Mouse (Mus musculus) Patski (cell line): ENCODE measurements at regions not wholly inside any gene's neighbourhood (a gene's known extent, or its start where the extent isn't known, plus 50 kb on each side); places are given as distances from the start of the nearest gene placed in this dataset.
A peak's percentile ranks its signal among the peaks of the same experiment; 100 is the strongest.

Experiments used
- ATAC-seq: fragments of 100-300 bp; one replicate; pipeline ENCODE4 v1.8.0; 2021
- CTCF ChIA-PET: fragments of 350-600 bp; sonication (Branson Sonifier 250); formaldehyde crosslinking; loops from one replicate; lab custom pipeline; 2022; ENCODE audit warnings: inconsistent platforms; lab: Charles Lee
- POLR2A ChIA-PET: fragments of 350-600 bp; sonication (Branson Sonifier 250); formaldehyde crosslinking; loops from one replicate; lab custom pipeline; 2022; ENCODE audit warnings: antibody characterized with exemption, inconsistent platforms; lab: Charles Lee
- DNase-seq: peaks from one replicate; pipeline ENCODE4 v3.0.0-alpha.2; 2011; ENCODE audit warnings: low read depth, low spot score
- H3K27me3 ChIP-seq: fragments of 371-371 bp; one replicate; pipeline ENCODE4 v1.5.1; 2021
- CTCF ChIP-seq: fragments of 100-300 bp; IDR thresholded peaks from one replicate; pipeline ENCODE4 v1.5.1; 2021
- in situ Hi-C: fragments of 300-500 bp; cut with MboI; formaldehyde crosslinking; loops from 3 replicates; pipeline ENCODE4 v1.11.1; 2018; ENCODE audit warnings: low pct_unique_long_range_greater_than_20kb, mixed read lengths

- in situ Hi-C loops, result no loop called here
- H3K27me3 ChIP-seq, result no peaks in the 10 kb centered on the region
- ChIA-PET POLR2A (no interaction called here), CTCF (no interaction called here)
- ATAC-seq, result no peak
- DNase-seq, result no peak
- TF ChIP-seq CTCF, result no peak
Measured at GRCm38 (mm10) chr14:100883115-100883514, 317.0 kb downstream of the Prr30 start.

GRCm38 (mm10) chr14:100880103-100880502 lies 320.0 kb downstream of the Prr30 start:
- POLR2A ChIA-PET, result no interaction called here
- TF ChIP-seq CTCF, result no peak
- in situ Hi-C loops, result no loop called here
- CTCF ChIA-PET, result interaction anchor here (1.6 kb wide), 1 partner anchor 18 kb away, joined by 3 read pairs; no protein-coding TSS in a partner anchor
- peak; percentile 61 for DNase-seq
- ATAC-seq, result peak; percentile 98
- no peaks in the 10 kb centered on the region for H3K27me3 ChIP-seq

GRCm38 (mm10) chr14:100867790-100868189 lies 332.3 kb downstream of the Prr30 start:
- no peak for DNase-seq
- CTCF ChIA-PET, result interaction anchor here (1.4 kb wide), 1 partner anchor 19 kb away, joined by 3 read pairs; no protein-coding TSS in a partner anchor

GRCm38 (mm10) chr14:100864792-100865191 lies 335.3 kb downstream of the Prr30 start:
- H3K27me3 ChIP-seq, result no peaks in the 10 kb centered on the region
- CTCF ChIA-PET, result no interaction called here
- POLR2A ChIA-PET, result no interaction called here
- no peak for TF ChIP-seq CTCF
- ATAC-seq (no peak), DNase-seq (no peak)
- in situ Hi-C loops, result no loop called here

More at GRCm38 (mm10) chr14:100867790-100868189, 332.3 kb downstream of the Prr30 start:
- in situ Hi-C loops, result no loop called here
- no peak for ATAC-seq
- POLR2A ChIA-PET, result no interaction called here
- TF ChIP-seq CTCF, result no peak
- H3K27me3 ChIP-seq, result no peaks in the 10 kb centered on the region

GRCm38 (mm10) chr14:100864164-100864563 lies 336.0 kb downstream of the Prr30 start:
- H3K27me3 ChIP-seq, result no peaks in the 10 kb centered on the region
- DNase-seq (no peak), ATAC-seq (no peak)
- no peak for TF ChIP-seq CTCF
- CTCF ChIA-PET, result no interaction called here
- in situ Hi-C loops, result no loop called here
- POLR2A ChIA-PET, result no interaction called here

GRCm38 (mm10) chr14:100842828-100843227 lies 357.3 kb downstream of the Prr30 start:
- CTCF ChIA-PET, result no interaction called here
- in situ Hi-C loops, result no loop called here
- H3K27me3 ChIP-seq, result no peaks in the 10 kb centered on the region
- DNase-seq (peak; percentile 20), ATAC-seq (peak; percentile 60)
- TF ChIP-seq CTCF, result no peak
- POLR2A ChIA-PET, result no interaction called here
